Comparison of ENCODE assay signal across 1 mouse cellular context in the genomic region with DNA sequence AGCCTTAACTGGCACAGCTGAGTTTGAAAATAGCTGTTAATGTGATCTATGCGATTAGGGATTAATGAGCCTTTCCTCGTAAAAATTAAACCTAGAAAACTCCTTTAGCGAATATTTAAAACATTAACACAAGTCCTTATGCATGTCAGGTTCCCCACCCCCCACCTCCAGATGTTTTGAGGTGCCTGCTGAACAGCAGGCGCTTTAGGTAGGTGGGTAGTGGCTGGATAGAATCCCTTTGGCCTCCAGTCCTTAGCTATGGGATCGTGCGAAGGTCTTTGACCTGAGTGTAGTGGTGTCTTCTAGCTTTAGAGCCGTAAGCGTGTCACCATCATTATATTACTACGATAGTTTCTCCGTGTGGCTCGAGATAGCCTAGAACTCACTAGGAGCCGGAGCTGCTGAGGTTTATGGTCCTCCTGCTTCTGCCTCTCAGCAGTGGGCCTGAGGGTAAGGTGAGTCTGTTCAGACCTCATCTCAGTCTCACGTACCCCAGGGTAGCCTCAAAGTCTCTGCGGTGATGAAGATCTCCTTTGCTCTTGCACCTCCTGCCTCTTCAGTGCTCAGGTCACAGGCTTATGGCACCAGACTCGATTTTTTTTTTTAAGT.
TF ChIP-seq lines count a peak whose summit lies in the region.

No protein-coding gene starts in this region.

TF ChIP-seq in myocyte, 11 proteins besides CTCF, POLR2A, EP300 and RAD21 (continued from another document):
- TF ChIP-seq MYOG (IDR thresholded peaks at IDR 0.05; ENCODE audit: control insufficient read depth in 1 of 3, insufficient read depth in 1 of 3, insufficient read length in 2 of 3, low read depth in 2 of 3) (no peak), REST (IDR thresholded peaks at IDR 0.05; ENCODE audit: insufficient read depth, insufficient read length) (no peak)
TF ChIP-seq in myocyte: peak in this region for 0.
